Comparison of ENCODE assay signal across 13 mouse cellular contexts in genomic region chr10:99241284-99241828, GRCm38 (mm10). TPM values are rescaled to one million over a fixed set of nuclear protein-coding genes. Genes with fewer than 3 reads are reported as not detected.
DNase-seq lines count a peak whose midpoint lies in the region; ATAC-seq and TF ChIP-seq lines count a peak whose summit lies in the region.
"Had no signal": no experiment of that assay in that cellular context is flagged by ENCODE, and none has a peak within 500 bp of the region (broad histone marks: within the 10 kb centered on the region; RNA-seq: fewer than 3 reads in every experiment).

No protein-coding gene starts in this region.

- intact Hi-C loops in heart, postnatal 36 days (cut with DNase I), result no loop called here

- peak overlapping the region; percentile 3; the same call in 1 of the 2 replicates for H3K4me2 ChIP-seq in heart, postnatal 0 days (ENCODE audit: low read depth, low read length)
- no peak overlapping the region for H3K4me2 ChIP-seq in limb, embryonic 15.5 days
- no peak overlapping the region for H3K4me2 ChIP-seq in midbrain, embryonic 13.5 days (replicated peaks)
- H3K4me2 ChIP-seq: embryonic facial prominence, embryonic 15.5 days; liver, embryonic 13.5 days had no signal

- H3K4me1 ChIP-seq in heart, postnatal 0 days (ENCODE audit: control insufficient read depth, insufficient read depth), result no peaks in the 10 kb centered on the region
- H3K4me1 ChIP-seq in limb, embryonic 15.5 days, result peaks cover 26% of the 10 kb centered on the region
- 0 out of 2 replicates have a peak, but pooled peaks cover 3% of the 10 kb centered on the region for H3K4me1 ChIP-seq in midbrain, embryonic 13.5 days (replicated peaks)

- TF ChIP-seq EP300 in heart, postnatal 0 days (IDR thresholded peaks at IDR 0.05; ENCODE audit: low read depth), result no peak

- TF ChIP-seq CTCF in heart, postnatal 0 days (IDR thresholded peaks at IDR 0.05; ENCODE audit: low read depth), result no peak
- TF ChIP-seq CTCF in C2C12 (IDR thresholded peaks at IDR 0.05; ENCODE audit: control insufficient read depth, insufficient read depth, insufficient read length), result no peak

- H3K27me3 ChIP-seq in heart, postnatal 0 days (ENCODE audit: control insufficient read depth, insufficient read depth, low read length), result no peaks in the 10 kb centered on the region
- no peaks in the 10 kb centered on the region for H3K27me3 ChIP-seq in C2C12 (ENCODE audit: control insufficient read depth, insufficient read depth, insufficient read length)
- no peaks in the 10 kb centered on the region for H3K27me3 ChIP-seq in limb, embryonic 15.5 days
- H3K27me3 ChIP-seq in midbrain, embryonic 13.5 days, result no peaks in the 10 kb centered on the region
- H3K27me3 ChIP-seq: embryonic facial prominence, embryonic 15.5 days; liver, embryonic 13.5 days had no signal

- peak overlapping the region; percentile 62 for H3ac ChIP-seq in C2C12 (ENCODE audit: control insufficient read depth, insufficient read length, low read depth)

- no peak for ATAC-seq in heart, postnatal 0 days (ENCODE audit: insufficient read depth, low read depth)
- peak; percentile 46 for ATAC-seq in activated CD4-positive, CD25-positive, alpha-beta regulatory T cell, adult 4 months
- no peak for ATAC-seq in limb, embryonic 15.5 days (ENCODE audit: insufficient number of reproducible peaks, low FRiP score, low TSS enrichment, low read depth)
- no peak for ATAC-seq in midbrain, embryonic 13.5 days
- no peak for ATAC-seq in megakaryocyte-erythroid progenitor cell, adult 5-6 weeks (replicated peaks; ENCODE audit: low FRiP score, low TSS enrichment, poor library complexity, severe bottlenecking)
- ATAC-seq: midbrain, embryonic 16.5 days had no signal

- H3K79me3 ChIP-seq in C2C12 (ENCODE audit: low read depth), result peaks cover 2% of the 10 kb centered on the region

- H3K9ac ChIP-seq in heart, postnatal 0 days (replicated peaks; ENCODE audit: low read depth, low read length), result no peak overlapping the region
- no peak overlapping the region for H3K9ac ChIP-seq in limb, embryonic 15.5 days
- H3K9ac ChIP-seq in midbrain, embryonic 13.5 days (replicated peaks), result no peak overlapping the region
- H3K9ac ChIP-seq: embryonic facial prominence, embryonic 15.5 days; liver, embryonic 13.5 days had no signal

- H3K27ac ChIP-seq in heart, postnatal 0 days (ENCODE audit: low read depth), result peak overlapping the region; percentile 56; the same call in 1 of the 2 replicates
- H3K27ac ChIP-seq in limb, embryonic 15.5 days, result 0 out of 2 replicates have a peak overlapping the region, but pooled peaks have one; percentile 23
- H3K27ac ChIP-seq in midbrain, embryonic 13.5 days, result no peak overlapping the region
- H3K27ac ChIP-seq: liver, embryonic 13.5 days had no signal

- no peak overlapping the region for H3K4me3 ChIP-seq in heart, postnatal 0 days (ENCODE audit: low read depth, low read length)
- H3K4me3 ChIP-seq in C2C12 (ENCODE audit: insufficient read depth, poor library complexity, severe bottlenecking), result peak overlapping the region; percentile 25
- H3K4me3 ChIP-seq in limb, embryonic 15.5 days, result no peak overlapping the region
- no peak overlapping the region for H3K4me3 ChIP-seq in midbrain, embryonic 13.5 days (replicated peaks)
- H3K4me3 ChIP-seq: embryonic facial prominence, embryonic 15.5 days; liver, embryonic 13.5 days had no signal

- no peaks in the 10 kb centered on the region for H3K36me3 ChIP-seq in heart, postnatal 0 days (replicated peaks; ENCODE audit: control insufficient read depth, insufficient read depth, low read length)
- H3K36me3 ChIP-seq in C2C12 (ENCODE audit: control insufficient read depth, insufficient read depth), result peaks cover 2% of the 10 kb centered on the region
- H3K36me3 ChIP-seq in limb, embryonic 15.5 days, result no peaks in the 10 kb centered on the region
- no peaks in the 10 kb centered on the region for H3K36me3 ChIP-seq in midbrain, embryonic 13.5 days
- H3K36me3 ChIP-seq: embryonic facial prominence, embryonic 15.5 days; liver, embryonic 13.5 days had no signal

- DNase-seq in heart, postnatal 0 days (ENCODE audit: low spot score), result no peak
- no peak for DNase-seq in heart, postnatal 36 days
- DNase-seq in layer of hippocampus, adult 11-12 months (ENCODE audit: low spot score), result no peak
- DNase-seq: cerebellum, adult 9-11 months; kidney, adult 11 months; liver, embryonic 13.5 days had no signal

- peaks cover 15% of the 10 kb centered on the region for H3K79me2 ChIP-seq in C2C12 (ENCODE audit: control insufficient read depth, insufficient read depth)

- WGBS in heart, postnatal 0 days, result 73% methylated on average over 7 of the region's 7 CpGs
- WGBS in limb, embryonic 15.5 days, result 61% methylated on average over 7 of the region's 7 CpGs
- WGBS in midbrain, embryonic 13.5 days, result 89% methylated on average over 7 of the region's 7 CpGs

- H3K9me3 ChIP-seq in heart, postnatal 0 days (replicated peaks; ENCODE audit: control insufficient read depth, low read length), result no peaks in the 10 kb centered on the region
- H3K9me3 ChIP-seq in limb, embryonic 15.5 days, result no peaks in the 10 kb centered on the region
- H3K9me3 ChIP-seq in midbrain, embryonic 13.5 days, result no peaks in the 10 kb centered on the region
- H3K9me3 ChIP-seq: embryonic facial prominence, embryonic 15.5 days; liver, embryonic 13.5 days had no signal

TF ChIP-seq in C2C12, 6 proteins besides CTCF, POLR2A, EP300 and RAD21:
- TF ChIP-seq FOSL1 (IDR thresholded peaks at IDR 0.05; ENCODE audit: insufficient read depth, low read length, poor library complexity, severe bottlenecking) (no peak), MYOD1 (IDR thresholded peaks at IDR 0.05; ENCODE audit: control insufficient read depth, insufficient read length, low read depth) (no peak), USF1 (IDR thresholded peaks at IDR 0.05; ENCODE audit: low read depth) (no peak), CEBPB (IDR thresholded peaks at IDR 0.05; ENCODE audit: low read depth) (no peak), MAX (IDR thresholded peaks at IDR 0.05) (no peak), MYOG (IDR thresholded peaks at IDR 0.05; ENCODE audit: control insufficient read depth, extremely low read depth, insufficient read length) (no peak)
TF ChIP-seq in C2C12: peak in this region for 0.

RNA-seq across cellular contexts. Expression of gene Dusp6, which starts 21.7 kb away (rescaled TPM):
- 59.8 and 73.6 TPM in 2 replicates for total RNA-seq in heart, postnatal 0 days (2014; rRNA removed; ENCODE audit: low replicate concordance)
- polyA plus RNA-seq in heart, postnatal 0 days (2015; fragmentation: Nextera tagmentation; extraction: Ambion mirVana), result 23.2 and 25.8 TPM in 2 replicates
- total RNA-seq in heart, postnatal 36 days (2021), result 10 to 100 TPM; 16.2 to 21.7 TPM
- polyA plus RNA-seq in C2C12 (2012; fragmentation: generic; extraction: Trizol), result 40.3 TPM
- 10 to 100 TPM; 26.0 to 35.2 TPM for polyA plus RNA-seq in activated CD4-positive, CD25-positive, alpha-beta regulatory T cell, adult 4 months (2017; shearing (Covaris generic))
- polyA plus RNA-seq in limb, embryonic 15.5 days (2015; fragmentation: Nextera tagmentation; extraction: Ambion mirVana), result 66.8 and 71.9 TPM in 2 replicates
- 21.8 and 26.5 TPM in 2 replicates for polyA plus RNA-seq in midbrain, embryonic 13.5 days (2015; fragmentation: Nextera tagmentation; extraction: Ambion mirVana)
- 5.4 and 14.8 TPM in 2 replicates for total RNA-seq in megakaryocyte-erythroid progenitor cell, adult 5-6 weeks (2014; fragmentation: Nextera tagmentation)
- 20.6 and 20.9 TPM in 2 replicates for total RNA-seq in megakaryocyte-erythroid progenitor cell, adult 5-6 weeks (2017)
